Mouse (Mus musculus) heart, embryonic 14.5 days (tissue): ENCODE measurements around the gene Prr12. TPM values are rescaled to one million over a fixed set of nuclear protein-coding genes. Genes with fewer than 3 reads are reported as not detected.
A peak's percentile ranks its signal among the peaks of the same experiment; 100 is the strongest.

Experiments
- ATAC-seq: fragments of 200-750 bp; cut with Nextera tagmentation; 2 replicates; pipeline ENCODE4 v1.8.0; 2017; ENCODE audit warnings: low read depth, moderate TSS enrichment; ENCODE audit not compliant: insufficient number of reproducible peaks, insufficient read depth, low FRiP score
- H3K27ac ChIP-seq, 2 experiments: fragments of 200-500 bp in 1 of 2; fragments of 300-500 bp in 1 of 2; sonication (generic) in 1 of 2; replicated peaks in 1 of 2; 2 replicates each; pipeline ENCODE4 v1.5.1; 2012 to 2014; ENCODE audit warnings: low read depth in 2 of 2, low read length in 2 of 2, control low read depth in 1 of 2, mild to moderate bottlenecking in 1 of 2, mixed read lengths in 1 of 2; ENCODE audit not compliant: control insufficient read depth in 1 of 2, insufficient read depth in 1 of 2
- H3K27me3 ChIP-seq: fragments of 300-500 bp; sonication (generic); 2 replicates; pipeline ENCODE4 v1.6.1; 2014; ENCODE audit warnings: mild to moderate bottlenecking, low read length, control low read depth; ENCODE audit not compliant: control insufficient read depth, insufficient read depth
- H3K36me3 ChIP-seq: fragments of 300-500 bp; sonication (generic); 2 replicates; pipeline ENCODE4 v1.6.1; 2014; ENCODE audit warnings: mild to moderate bottlenecking, control low read depth, low read length, mixed read lengths; ENCODE audit not compliant: control insufficient read depth, insufficient read depth
- H3K4me1 ChIP-seq, 2 experiments: fragments of 200-500 bp in 1 of 2; fragments of 300-500 bp in 1 of 2; sonication (generic) in 1 of 2; 2 replicates each; pipeline ENCODE4 v1.6.1; 2012 to 2014; ENCODE audit warnings: low read length in 2 of 2, control low read depth in 1 of 2, mixed read lengths in 1 of 2; ENCODE audit not compliant: control insufficient read depth in 2 of 2, insufficient read depth in 2 of 2
- H3K4me2 ChIP-seq: fragments of 300-500 bp; sonication (generic); 2 replicates; pipeline ENCODE4 v1.6.1; 2014; ENCODE audit warnings: mild to moderate bottlenecking, low read length
- H3K4me3 ChIP-seq, 2 experiments: fragments of 200-500 bp in 1 of 2; fragments of 300-500 bp in 1 of 2; sonication (generic) in 1 of 2; 2 replicates each; pipeline ENCODE4 v1.5.1; 2012 to 2014; ENCODE audit warnings: low read length in 2 of 2, mild to moderate bottlenecking in 2 of 2, control low read depth in 1 of 2, low read depth in 1 of 2, moderate library complexity in 1 of 2; ENCODE audit not compliant: control insufficient read depth in 1 of 2, insufficient read depth in 1 of 2
- H3K9ac ChIP-seq: fragments of 300-500 bp; sonication (generic); 2 replicates; pipeline ENCODE4 v1.6.1; 2014; ENCODE audit warnings: mild to moderate bottlenecking, low read length
- H3K9me3 ChIP-seq: fragments of 300-500 bp; sonication (generic); 2 replicates; pipeline ENCODE4 v1.6.1; 2016; ENCODE audit warnings: low read length, control low read depth; ENCODE audit not compliant: control insufficient read depth
- WGBS: fragments of 180-500 bp; shearing (Covaris S2); extraction: QIAGEN DNeasy Blood & Tissue Kit; methylation state at CpG from one replicate; pipeline ENCODE4 v1.1.7; 2014; 5-methylcytosine and 5-hydroxymethylcytosine counted together
- polyA plus RNA-seq: library from polyadenylated mRNA; unstranded; fragments of >200 nt; fragmentation: Nextera tagmentation; extraction: Ambion mirVana; gene quantifications from 2 replicates; pipeline ENCODE4 v1.2.1, GENCODE M21; 2014

Prr12 gene
- polyA plus RNA-seq, 1 experiment from 2014 or later: 8.7 TPM

DNA sequence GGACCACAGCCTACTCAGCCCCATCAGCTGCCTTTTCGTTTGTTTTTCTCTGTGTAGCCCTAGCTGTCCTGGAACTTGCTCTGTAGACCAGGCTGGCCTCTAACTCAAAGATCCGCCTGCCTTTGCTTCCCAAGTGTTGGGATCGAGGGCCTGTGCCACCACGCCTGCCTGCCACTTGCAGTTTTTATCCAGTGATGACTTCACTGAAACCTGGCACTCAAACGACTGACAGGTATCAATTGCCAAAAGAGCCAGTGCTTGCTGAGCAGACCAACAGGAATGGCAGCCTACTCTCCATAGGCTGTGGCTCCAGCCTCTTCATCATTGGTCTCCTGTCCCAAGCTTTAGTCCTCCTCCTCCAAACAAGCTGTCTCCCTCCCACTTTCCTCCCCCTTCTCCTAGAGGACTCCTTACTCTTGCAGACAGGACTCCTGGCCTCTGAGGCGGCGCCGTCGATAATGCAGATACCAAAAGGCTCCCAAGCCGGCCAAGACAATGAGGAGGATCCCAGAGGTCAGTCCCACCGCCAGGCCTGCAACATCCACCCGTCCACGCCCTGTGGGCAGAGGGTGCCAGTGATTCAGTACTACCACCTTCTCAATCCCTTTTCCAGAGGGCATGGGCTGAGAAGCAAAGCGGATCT is 3.8 kb upstream of the Prr12 start:
- H3K4me3 ChIP-seq: no peak overlapping the region
- no peak for ATAC-seq
- no peaks in the 10 kb centered on the region for H3K36me3 ChIP-seq
- H3K4me2 ChIP-seq: no peak overlapping the region
- H3K27me3 ChIP-seq: no peaks in the 10 kb centered on the region
- H3K4me1 ChIP-seq: peaks cover 7 to 8% of the 10 kb centered on the region in 2 experiments; a peak in 3 of 4 replicates
- H3K27ac ChIP-seq: no peak overlapping the region
- no peak overlapping the region for H3K9ac ChIP-seq
- no peaks in the 10 kb centered on the region for H3K9me3 ChIP-seq
- WGBS: 61% methylated on average over 14 of the region's 14 CpGs

DNA sequence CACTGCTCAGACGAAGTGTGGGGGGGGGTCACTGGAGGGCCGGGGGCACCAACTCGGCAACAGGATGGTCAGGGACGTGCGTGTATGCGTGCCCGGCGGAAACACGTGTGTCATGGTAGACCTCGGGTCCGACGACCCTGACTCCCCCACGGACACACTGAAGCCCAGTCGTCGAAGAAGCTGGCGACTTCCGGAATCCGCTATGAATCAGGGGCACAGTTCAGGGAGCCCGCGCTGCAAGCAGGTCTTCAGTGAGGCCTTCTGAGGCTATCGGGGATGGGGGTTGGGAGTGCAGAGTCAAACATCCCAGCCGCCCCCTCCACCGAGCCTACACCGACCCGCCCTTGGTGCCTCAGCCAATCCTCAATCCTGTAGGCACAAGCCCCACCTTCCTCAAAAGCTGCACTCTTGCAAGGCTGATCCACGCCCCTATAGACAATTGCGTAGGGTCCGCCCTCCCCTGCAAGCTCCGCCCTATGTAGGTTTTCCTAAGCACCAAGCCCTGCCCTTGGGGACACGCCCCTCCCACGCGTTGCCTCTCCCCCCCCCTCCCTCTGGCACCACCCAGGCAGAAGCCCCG is 1.3 kb upstream of the Prr12 start:
- Histone ChIP-seq H3K27me3 (no peaks in the 10 kb centered on the region), H3K4me1 (peaks cover 7 to 14% of the 10 kb centered on the region in 2 experiments; a peak in 3 of 4 replicates), H3K9ac (peak overlapping the region; percentile 92), H3K9me3 (no peaks in the 10 kb centered on the region), H3K4me2 (peak overlapping the region; percentile 97), H3K36me3 (peaks cover 18% of the 10 kb centered on the region), H3K27ac (peak overlapping the region; percentile 92 to 97), H3K4me3 (peak overlapping the region; percentile 45 to 75)
- peak; percentile 95 for ATAC-seq
- under 1% methylated on average over 33 of the region's 33 CpGs for WGBS

DNA sequence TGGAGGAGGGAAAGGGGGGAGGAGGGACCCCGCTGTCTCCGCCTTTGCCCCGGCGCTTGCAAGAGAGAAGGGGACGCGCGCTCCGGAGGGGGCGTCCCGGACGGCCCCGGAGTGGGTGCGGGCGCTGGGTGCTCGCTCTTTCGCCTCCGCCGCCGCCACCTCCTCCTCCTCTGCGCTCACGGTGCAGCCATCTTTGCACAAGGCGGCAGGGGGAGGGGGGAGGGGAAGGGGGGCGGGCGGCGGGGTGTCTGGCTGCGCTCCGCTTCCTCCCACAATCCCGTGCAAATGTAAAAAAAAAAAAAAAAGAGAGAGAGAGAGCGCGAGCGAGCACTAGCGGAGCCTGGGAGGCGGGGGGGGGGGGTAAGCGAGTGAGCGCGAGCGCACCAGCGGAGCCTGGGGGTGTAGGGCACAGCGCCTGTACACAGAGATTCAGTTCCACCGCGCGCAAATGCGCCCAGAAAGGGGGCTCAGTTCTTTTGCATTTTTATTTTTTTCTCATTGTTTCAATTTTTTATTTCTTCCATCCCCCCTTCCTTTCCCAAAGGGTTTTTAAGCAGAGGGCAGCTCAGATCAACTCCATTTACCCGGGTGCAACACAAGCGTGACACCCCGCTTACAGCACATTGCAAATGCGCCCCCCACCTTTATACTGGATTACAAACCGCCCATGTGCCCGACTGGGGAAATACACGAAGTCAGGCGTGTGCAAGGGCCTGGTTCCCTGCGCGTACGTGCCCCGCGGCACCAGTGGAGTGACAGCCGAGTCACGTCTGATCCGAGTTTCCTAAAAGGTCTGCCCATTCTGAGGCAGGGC is 643 bp upstream of the Prr12 start:
- peak overlapping the region; percentile 97 for H3K27ac ChIP-seq
- peaks cover 7 to 14% of the 10 kb centered on the region in 2 experiments; a peak in 3 of 4 replicates for H3K4me1 ChIP-seq
- under 1% methylated on average over 21 of the region's 59 CpGs for WGBS
- H3K27me3 ChIP-seq: no peaks in the 10 kb centered on the region
- H3K36me3 ChIP-seq: peaks cover 25% of the 10 kb centered on the region
- peak; percentile 58 for ATAC-seq
- H3K4me3 ChIP-seq: peak overlapping the region; percentile 75 to 99
- peak overlapping the region; percentile 92 for H3K9ac ChIP-seq
- peak overlapping the region; percentile 97 for H3K4me2 ChIP-seq
- H3K9me3 ChIP-seq: no peaks in the 10 kb centered on the region

DNA sequence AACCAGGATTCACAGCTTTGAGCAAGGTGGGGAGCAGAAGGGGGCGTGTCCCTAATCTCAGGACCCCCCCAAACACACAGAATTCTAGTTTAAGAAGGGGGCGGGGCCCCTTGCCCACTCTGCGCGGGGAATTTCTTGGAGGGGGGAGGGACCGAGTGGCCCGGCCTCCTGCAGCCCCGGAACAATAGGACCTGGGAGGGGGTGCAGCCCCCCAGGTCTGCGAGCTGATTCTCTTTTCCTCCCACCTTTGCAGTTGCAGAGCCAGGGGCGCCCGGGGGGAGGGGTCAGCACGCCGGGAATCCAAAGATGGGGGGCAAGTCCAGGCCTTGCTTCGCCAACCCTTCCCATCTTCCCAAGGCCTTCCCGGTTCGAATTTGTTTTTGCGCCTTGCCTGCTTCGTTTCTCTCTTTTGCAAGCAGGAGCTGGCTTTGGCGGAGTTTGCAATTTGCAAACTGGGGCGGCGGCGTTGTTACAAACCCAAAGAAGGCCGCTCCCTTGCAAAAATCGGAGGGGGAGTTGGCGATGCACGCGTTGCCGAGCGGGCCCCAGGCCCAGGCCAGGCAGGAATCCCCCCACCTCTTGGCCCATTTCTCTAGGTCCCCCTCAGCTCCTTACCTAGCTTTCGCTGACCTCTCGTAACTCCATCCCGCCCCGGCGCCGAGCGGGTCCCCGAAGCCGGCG is 360 bp downstream of the Prr12 start:
- Histone ChIP-seq H3K36me3 (peaks cover 35% of the 10 kb centered on the region), H3K9me3 (no peaks in the 10 kb centered on the region), H3K4me2 (peak overlapping the region; percentile 97), H3K9ac (peak overlapping the region; percentile 92), H3K4me3 (peak overlapping the region; percentile 75 to 99), H3K4me1 (peaks cover 7 to 14% of the 10 kb centered on the region in 2 experiments; a peak in 3 of 4 replicates), H3K27ac (peak overlapping the region; percentile 87 to 97), H3K27me3 (no peaks in the 10 kb centered on the region)
- no peak for ATAC-seq
- under 1% methylated on average over 38 of the region's 38 CpGs for WGBS

GRCm38 (mm10) chr7:45051601-45051974 is 1.1 kb downstream of the Prr12 start:
- WGBS: 3% methylated on average over 13 of the region's 13 CpGs
- Histone ChIP-seq H3K36me3 (peaks cover 42% of the 10 kb centered on the region), H3K4me1 (peaks cover 7 to 14% of the 10 kb centered on the region in 2 experiments; a peak in 3 of 4 replicates), H3K4me2 (peak overlapping the region; percentile 97), H3K4me3 (peak overlapping the region; percentile 75 to 99), H3K27me3 (no peaks in the 10 kb centered on the region), H3K9me3 (no peaks in the 10 kb centered on the region), H3K9ac (peak overlapping the region; percentile 92), H3K27ac (peak overlapping the region; percentile 87 to 97)
- ATAC-seq: no peak

- peak overlapping the region; percentile 75 to 99 for H3K4me3 ChIP-seq
- H3K4me1 ChIP-seq: peaks cover 7 to 14% of the 10 kb centered on the region in 2 experiments; a peak in 3 of 4 replicates
- H3K36me3 ChIP-seq: peaks cover 47% of the 10 kb centered on the region
- H3K4me2 ChIP-seq: peak overlapping the region; percentile 97
- no peaks in the 10 kb centered on the region for H3K27me3 ChIP-seq
- no peaks in the 10 kb centered on the region for H3K9me3 ChIP-seq
- H3K27ac ChIP-seq: peak overlapping the region; percentile 87 to 97; a peak in 3 of 4 replicates
- peak overlapping the region; percentile 92 for H3K9ac ChIP-seq
- 6% methylated on average over 16 of the region's 16 CpGs for WGBS
- ATAC-seq: no peak
Measured at GRCm38 (mm10) chr7:45050945-45051600, 1.6 kb downstream of the Prr12 start.
